Comparison of ENCODE assay signal across 9 mouse cellular contexts in the genomic region with DNA sequence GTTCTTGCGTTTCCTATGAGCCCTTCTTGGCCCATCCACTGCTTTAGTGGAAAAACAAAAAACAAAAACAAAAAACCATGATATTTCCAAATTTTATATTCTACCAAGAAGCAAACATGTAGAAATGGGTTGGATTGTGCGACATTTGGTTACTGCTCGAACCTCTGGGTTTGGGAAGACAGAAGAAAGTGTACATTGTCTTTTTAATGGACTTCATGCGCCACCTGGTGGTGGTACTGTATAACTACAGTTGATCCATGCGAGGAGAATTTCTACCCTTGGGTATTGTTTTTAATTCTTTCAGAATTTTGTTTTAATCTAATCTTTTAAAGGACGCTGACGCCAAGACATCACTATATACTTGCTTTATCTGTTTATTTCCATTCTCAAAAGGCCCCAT.
DNase-seq lines count a peak whose midpoint lies in the region; ATAC-seq and TF ChIP-seq lines count a peak whose summit lies in the region.
"Had no signal": no experiment of that assay in that cellular context is flagged by ENCODE, and none has a peak within 500 bp of the region (broad histone marks: within the 10 kb centered on the region; RNA-seq: fewer than 3 reads in every experiment).

No protein-coding gene starts in this region.

- H3K36me3 ChIP-seq in kidney, adult 2 months (ENCODE audit: control insufficient read depth, insufficient read depth, low read length): peaks cover 14% of the 10 kb centered on the region
- no peaks in the 10 kb centered on the region for H3K36me3 ChIP-seq in hindbrain, embryonic 16.5 days (ENCODE audit: control insufficient read depth, insufficient read depth, low read length)
- H3K36me3 ChIP-seq in midbrain, postnatal 0 days (ENCODE audit: insufficient read depth, low read length): no peaks in the 10 kb centered on the region
- H3K36me3 ChIP-seq: embryonic facial prominence, embryonic 12.5 days had no signal

- H3K27ac ChIP-seq in kidney, adult 2 months (ENCODE audit: insufficient read depth, low read depth, low read length): no peak overlapping the region
- no peak overlapping the region for H3K27ac ChIP-seq in hindbrain, embryonic 16.5 days (ENCODE audit: low read depth, low read length)
- H3K27ac ChIP-seq in midbrain, postnatal 0 days (ENCODE audit: low read depth, low read length): no peak overlapping the region
- H3K27ac ChIP-seq: embryonic facial prominence, embryonic 12.5 days had no signal

- WGBS in kidney, adult 2 months: 18% methylated on average over 7 of the region's 7 CpGs
- WGBS in hindbrain, embryonic 16.5 days: 17% methylated on average over 7 of the region's 7 CpGs
- 15% methylated on average over 7 of the region's 7 CpGs for WGBS in midbrain, postnatal 0 days

- no peaks in the 10 kb centered on the region; the same call in 1 of the 2 replicates for H3K4me1 ChIP-seq in kidney, adult 2 months (ENCODE audit: control insufficient read depth, insufficient read depth, low read length)
- H3K4me1 ChIP-seq in hindbrain, embryonic 16.5 days (ENCODE audit: control insufficient read depth, insufficient read depth, low read depth, low read length): no peaks in the 10 kb centered on the region
- H3K4me1 ChIP-seq in midbrain, postnatal 0 days (ENCODE audit: insufficient read depth, low read length): no peaks in the 10 kb centered on the region

- peak; percentile 55; the same call in 1 of the 2 replicates for ATAC-seq in hindbrain, embryonic 16.5 days
- no peak for ATAC-seq in midbrain, postnatal 0 days (ENCODE audit: low FRiP score)

- TF ChIP-seq CTCF in kidney, adult 2 months (conservative IDR thresholded peaks at IDR 0.05; ENCODE audit: insufficient read depth, insufficient read length, low read depth, low read length): no peak
- TF ChIP-seq CTCF in midbrain, postnatal 0 days (IDR thresholded peaks at IDR 0.05): peak; percentile 86

- no peak overlapping the region for H3K9ac ChIP-seq in hindbrain, embryonic 16.5 days (ENCODE audit: low read depth, low read length)
- no peak overlapping the region for H3K9ac ChIP-seq in midbrain, postnatal 0 days (replicated peaks; ENCODE audit: low read length, poor library complexity, severe bottlenecking)
- H3K9ac ChIP-seq: embryonic facial prominence, embryonic 12.5 days had no signal

- H3K9me3 ChIP-seq in hindbrain, embryonic 16.5 days (ENCODE audit: control insufficient read depth, low read length): no peaks in the 10 kb centered on the region
- no peaks in the 10 kb centered on the region for H3K9me3 ChIP-seq in midbrain, postnatal 0 days (ENCODE audit: low read length)
- H3K9me3 ChIP-seq: embryonic facial prominence, embryonic 12.5 days had no signal

- H3K27me3 ChIP-seq in kidney, adult 2 months (replicated peaks; ENCODE audit: control insufficient read depth, insufficient read depth, low read length): no peaks in the 10 kb centered on the region
- H3K27me3 ChIP-seq in hindbrain, embryonic 16.5 days (replicated peaks; ENCODE audit: control insufficient read depth, insufficient read depth, low read length): no peaks in the 10 kb centered on the region
- no peaks in the 10 kb centered on the region for H3K27me3 ChIP-seq in midbrain, postnatal 0 days (ENCODE audit: insufficient read depth, low read length)
- H3K27me3 ChIP-seq: embryonic facial prominence, embryonic 12.5 days had no signal

- TF ChIP-seq POLR2A in kidney, adult 2 months (IDR thresholded peaks at IDR 0.05; ENCODE audit: low read depth, low read length): no peak

- H3K4me3 ChIP-seq in kidney, adult 2 months (ENCODE audit: insufficient read depth, low read depth, low read length): no peak overlapping the region
- no peak overlapping the region for H3K4me3 ChIP-seq in hindbrain, embryonic 16.5 days (ENCODE audit: low read length)
- no peak overlapping the region for H3K4me3 ChIP-seq in midbrain, postnatal 0 days (ENCODE audit: low read depth, low read length)
- H3K4me3 ChIP-seq: embryonic facial prominence, embryonic 12.5 days had no signal

- no peak overlapping the region for H3K4me2 ChIP-seq in hindbrain, embryonic 16.5 days (ENCODE audit: low read length)
- no peak overlapping the region for H3K4me2 ChIP-seq in midbrain, postnatal 0 days (ENCODE audit: low read depth, low read length, poor library complexity, severe bottlenecking)
- H3K4me2 ChIP-seq: embryonic facial prominence, embryonic 12.5 days had no signal

- peak; percentile 45 for DNase-seq in kidney, adult 2 months
- no peak for DNase-seq in kidney, adult 18-20 months
- peak; percentile 44 for DNase-seq in CD4-positive helper T cell, adult 2 months (ENCODE audit: low read depth, low spot score)
- peak; percentile 79 for DNase-seq in adipocyte (ENCODE audit: low spot score)
- DNase-seq in embryo, embryonic 10.5 days (ENCODE audit: low spot score): peak; percentile 86
- peak; percentile 88 for DNase-seq in midbrain, postnatal 0 days (ENCODE audit: low spot score)
- peak; percentile 48 for DNase-seq in thymus, postnatal 25 days
